Mouse (Mus musculus) monocyte, adult 5-6 weeks (primary cell): ENCODE measurements at regions not wholly inside any gene's neighbourhood (a gene's known extent, or its start where the extent isn't known, plus 50 kb on each side); places are given as distances from the start of the nearest gene placed in this dataset.

ENCODE experiments used
- ATAC-seq: fragments of 153-309, 156-312 bp; replicated peaks from 2 replicates; pipeline ENCODE4 v1.8.0; 2017; ENCODE audit warnings: mild to moderate bottlenecking; ENCODE audit not compliant: low TSS enrichment, insufficient number of reproducible peaks, severe bottlenecking, poor library complexity, low FRiP score

DNA sequence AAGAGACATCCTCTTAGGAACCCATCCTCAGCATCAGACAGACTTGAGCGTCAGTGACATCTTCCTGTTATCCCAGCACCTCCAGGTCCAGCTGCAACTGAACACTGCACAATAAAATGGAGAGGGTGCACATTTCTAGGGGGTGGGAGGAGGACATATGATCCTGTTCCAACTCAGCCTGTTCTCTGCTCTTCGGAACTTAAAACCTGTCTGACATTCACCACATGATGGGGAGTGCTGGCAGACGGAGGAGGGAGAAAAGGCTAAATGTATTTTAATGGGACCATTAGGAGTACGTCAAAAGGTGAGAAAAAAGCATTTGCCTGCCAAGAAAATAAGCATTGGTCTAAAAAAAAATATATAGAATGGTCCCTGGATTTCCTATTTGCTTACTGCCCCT is 212.4 kb upstream of the Jarid2 start:
- no peak for ATAC-seq

DNA sequence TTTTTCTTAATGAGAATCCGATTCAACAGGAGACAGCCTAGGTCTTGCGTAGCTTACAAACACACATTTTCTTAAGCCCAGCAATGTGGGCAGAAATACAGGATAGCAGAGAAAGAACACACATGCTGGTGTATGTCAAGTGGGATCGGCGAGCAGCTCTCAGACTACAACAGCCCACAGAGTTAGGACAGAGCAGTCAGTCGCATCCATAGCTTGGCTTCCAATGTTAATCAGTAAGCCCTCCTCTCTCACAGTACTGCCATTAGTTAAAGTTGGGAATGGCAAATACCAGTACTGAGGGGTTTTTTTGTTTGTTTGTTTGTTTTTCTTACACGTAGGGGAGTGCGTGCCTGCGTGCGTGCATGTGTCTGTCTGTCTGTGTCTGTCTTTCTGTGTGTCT is 212.0 kb upstream of the Jarid2 start:
- ATAC-seq = no peak

DNA sequence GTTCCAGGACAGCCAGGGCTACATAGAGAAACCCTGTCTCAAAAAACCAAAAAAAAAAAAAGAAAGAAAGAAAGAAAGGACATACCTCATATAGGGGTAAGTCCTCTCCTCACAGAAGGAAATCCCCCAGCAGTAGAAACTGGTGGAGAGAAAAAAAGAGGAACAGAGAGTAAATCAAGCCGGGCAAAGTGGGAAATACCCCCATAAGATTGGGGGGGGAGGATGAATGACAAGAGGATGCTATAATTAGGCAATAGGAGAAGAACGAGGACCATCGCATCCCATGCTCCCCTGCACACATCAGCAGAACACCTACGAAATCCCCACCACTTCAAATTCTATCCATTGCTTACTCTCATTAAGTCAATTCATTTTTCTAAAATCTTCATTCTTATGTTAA is 211.1 kb upstream of the Jarid2 start:
- peak; percentile 70 for ATAC-seq

DNA sequence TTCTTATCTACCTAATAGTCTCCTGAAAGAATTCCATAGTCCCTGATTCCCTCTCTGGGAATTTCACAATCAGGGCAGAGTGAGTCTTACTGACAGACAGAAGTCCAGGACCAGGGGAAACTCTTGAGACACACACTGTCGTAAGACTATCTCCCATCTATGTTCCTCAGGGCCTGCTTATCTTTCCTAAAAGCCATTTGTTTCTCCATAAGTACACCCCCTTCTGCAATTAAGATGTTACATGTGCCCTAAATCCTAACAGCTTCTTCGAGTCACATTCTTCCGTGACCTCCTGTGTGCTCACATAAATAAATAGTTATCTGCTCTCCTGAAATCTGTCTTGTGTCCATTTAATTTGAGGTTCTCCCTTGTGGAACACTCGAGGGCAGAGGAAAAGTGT is 205.8 kb upstream of the Jarid2 start:
- no peak for ATAC-seq

DNA sequence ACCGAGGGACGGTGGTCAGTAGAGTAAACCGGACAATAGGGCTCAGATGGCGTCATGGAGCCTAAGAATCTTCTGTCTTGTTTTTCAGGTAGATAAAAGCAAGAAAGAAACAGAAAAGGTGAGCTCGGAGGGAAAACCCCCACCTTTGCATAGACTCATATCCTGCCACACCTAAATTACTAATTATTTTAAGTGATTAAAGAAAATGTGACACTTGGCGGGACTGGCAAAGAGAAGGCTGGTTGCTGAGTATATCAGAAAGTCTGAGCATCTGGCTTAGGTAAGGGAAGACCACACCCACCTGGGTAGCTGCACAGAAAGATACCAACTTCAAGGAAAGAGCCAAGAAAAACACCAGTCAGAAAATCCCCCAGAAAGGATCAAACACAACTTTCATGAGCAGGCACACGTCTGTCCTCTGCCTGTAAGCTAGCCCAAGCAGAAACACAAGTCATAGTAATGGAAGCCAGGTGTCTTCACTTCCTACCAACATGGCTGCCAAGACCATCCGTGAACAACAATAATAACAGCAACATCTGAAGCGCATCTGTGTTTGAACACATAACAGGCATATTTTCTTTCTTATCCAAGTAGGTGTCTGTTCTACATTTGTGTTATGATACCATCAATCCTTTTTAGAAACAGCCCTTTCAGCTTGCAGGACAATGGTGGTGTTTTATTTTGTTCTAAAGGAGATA is 198.3 kb upstream of the Jarid2 start:
- no peak for ATAC-seq

DNA sequence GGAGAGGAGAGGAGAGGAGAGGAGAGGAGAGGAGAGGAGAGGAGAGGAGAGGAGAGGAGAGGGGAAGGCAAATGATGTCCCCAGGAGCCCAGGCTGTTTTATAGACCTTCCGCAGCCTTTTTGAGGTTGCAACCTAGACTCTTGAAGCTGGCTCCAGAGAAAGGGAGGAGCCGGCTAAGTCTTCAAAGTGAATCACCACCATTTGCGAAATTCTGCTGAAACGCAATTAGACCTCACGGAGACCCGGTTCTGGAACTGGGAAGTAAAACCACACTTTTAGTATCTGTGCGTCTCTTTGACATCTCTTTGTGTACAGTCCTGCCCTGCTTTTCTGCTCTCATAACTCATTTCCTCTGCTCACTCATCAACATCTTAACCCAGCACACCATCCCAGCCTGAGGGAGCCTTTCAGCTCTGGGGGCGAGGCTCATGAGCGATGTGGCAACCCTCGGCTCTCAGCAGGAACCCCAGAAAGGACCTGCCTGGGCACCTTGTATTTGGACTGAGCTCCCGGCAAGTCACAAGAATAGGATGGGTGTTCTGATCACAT is 196.6 kb upstream of the Jarid2 start:
- peak; percentile 79 for ATAC-seq

DNA sequence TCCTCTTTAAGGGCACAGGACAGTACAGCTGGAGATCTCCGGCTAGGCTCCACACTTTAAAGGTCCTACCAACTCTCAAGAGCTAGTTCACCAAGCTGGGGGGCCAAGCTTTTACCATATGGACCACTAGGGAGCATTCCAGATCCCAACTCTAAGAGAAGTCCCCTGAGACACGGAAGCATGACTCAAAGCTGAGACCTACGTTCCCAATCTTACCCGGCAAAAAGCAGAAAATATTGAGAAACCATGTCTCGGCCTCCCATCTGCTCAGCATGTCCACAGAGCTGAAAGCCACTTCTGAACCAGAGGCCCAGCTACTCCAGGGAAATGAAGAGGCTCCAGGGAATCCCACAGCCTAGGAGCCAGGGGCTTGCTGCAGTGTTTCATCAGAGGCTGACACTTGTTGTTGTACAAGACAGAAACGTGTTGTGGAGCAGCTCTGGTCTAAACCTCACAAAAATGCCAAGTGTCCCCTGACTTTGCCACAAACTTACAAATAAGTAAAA is 194.6 kb upstream of the Jarid2 start:
- ATAC-seq = no peak

DNA sequence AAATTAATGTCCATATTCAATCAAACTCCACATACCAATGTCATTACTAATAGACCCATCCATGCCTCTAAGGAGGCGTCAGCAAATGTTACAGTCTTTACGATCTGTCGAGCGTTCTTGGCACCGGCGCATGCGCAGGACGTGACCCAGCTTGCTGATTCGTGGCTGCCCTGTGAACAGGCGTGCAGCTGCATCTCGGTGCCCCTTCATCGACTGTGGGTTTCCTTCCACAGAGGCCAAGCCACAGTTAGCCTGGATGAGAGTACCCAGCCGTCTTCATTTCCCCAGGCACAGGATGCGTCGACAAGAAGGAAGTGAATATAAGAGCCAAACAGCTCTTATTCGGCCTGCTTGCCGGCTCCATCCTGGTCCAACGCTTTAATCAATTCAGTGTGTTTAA is 193.8 kb upstream of the Jarid2 start:
- ATAC-seq = peak; percentile 29; the same call in 1 of the 2 replicates

DNA sequence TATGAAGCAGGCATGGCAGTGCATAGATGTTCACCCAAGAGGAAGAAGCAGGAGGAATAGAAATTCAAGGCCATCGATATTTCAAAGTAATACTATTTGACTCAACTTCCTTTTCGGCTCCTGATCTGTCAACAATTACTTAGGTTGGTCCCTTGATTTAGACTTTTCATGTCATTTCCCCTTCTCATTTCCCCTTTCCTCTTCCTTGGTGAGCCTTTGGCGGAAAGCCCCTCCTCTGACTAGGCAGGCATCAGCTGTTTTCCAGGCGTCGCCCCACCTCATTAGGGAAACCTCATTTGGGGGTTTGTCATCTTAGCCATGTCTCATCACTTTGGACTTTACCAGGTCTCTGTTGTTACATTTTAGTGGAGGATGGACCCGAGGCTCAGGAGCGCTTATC is 191.0 kb upstream of the Jarid2 start:
- peak; percentile 28 for ATAC-seq

DNA sequence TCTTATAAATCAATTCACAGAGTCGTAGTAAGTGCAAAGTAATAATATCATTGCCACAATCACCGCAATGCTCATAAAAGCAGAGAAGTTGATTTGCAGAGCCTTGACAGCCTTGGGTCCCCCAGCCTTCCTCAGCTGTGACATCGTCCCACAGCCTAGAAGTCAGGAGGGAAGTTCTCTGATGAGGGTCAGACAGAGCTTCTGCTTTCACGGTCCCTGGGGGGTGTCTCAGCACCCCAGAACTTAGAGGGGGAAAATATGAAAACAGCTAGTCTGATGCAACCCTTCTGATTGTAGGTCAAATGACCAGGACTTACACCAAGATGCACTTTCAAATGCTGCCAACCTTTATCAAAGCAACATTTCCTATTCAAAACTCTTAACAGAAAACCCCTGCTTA is 188.9 kb upstream of the Jarid2 start:
- no peak for ATAC-seq

DNA sequence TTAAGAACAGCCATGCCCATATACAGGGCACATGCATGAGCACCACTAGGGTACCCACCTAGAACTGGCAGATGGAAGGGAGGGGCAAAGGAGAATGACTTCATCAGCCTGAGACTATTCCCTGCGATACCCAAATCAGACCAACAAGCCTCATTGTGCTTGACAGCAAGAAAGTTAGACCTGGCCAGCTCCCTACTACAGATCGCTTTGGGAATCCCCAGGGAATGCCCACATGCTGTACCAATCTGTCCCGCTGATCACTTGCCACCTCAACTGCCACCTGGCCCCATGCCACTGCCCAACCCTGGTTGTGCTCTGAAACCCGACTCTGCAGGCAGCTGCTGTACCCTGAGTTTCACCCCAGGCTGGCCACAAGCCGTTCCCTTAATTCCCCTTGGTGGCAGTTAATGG is 188.0 kb upstream of the Jarid2 start:
- peak; percentile 16; the same call in 1 of the 2 replicates for ATAC-seq

DNA sequence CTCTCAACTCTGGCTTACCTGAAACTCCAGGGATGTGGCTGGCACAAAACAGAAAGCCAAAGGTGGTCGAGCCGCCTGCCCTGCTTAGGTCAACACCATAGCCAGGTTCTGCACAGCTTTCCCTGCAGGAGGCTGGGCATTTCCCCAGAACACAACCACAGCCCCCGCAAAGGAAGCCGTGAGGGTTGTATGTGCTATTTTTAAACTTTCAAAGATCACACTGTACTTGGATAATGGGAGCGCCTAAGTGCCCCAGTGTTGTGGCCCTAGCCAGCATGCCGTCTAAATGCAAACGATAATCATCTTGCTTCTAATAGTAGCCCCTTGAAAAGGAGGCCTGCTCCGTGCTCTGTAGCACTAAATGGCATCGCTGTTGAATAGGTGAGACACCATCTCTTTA is 184.5 kb upstream of the Jarid2 start:
- no peak for ATAC-seq

DNA sequence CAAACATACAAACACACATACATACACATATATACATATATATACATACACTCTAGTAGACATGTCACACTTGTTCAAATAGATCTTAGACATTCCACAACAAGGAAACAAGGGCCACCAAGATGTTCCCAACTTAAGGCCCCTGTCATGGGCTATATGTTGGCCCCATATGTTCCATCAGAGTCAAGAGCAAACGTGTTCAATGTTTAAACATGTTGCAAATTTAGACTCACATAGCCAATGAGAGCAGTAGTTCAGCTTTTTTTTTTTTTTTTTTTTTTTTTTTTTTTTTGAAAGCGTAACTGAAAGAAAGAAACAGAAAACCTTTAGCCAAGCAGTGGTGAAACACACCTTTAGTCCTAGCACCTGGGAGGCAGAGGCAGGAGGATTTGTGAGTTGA is 183.0 kb upstream of the Jarid2 start:
- ATAC-seq = no peak

DNA sequence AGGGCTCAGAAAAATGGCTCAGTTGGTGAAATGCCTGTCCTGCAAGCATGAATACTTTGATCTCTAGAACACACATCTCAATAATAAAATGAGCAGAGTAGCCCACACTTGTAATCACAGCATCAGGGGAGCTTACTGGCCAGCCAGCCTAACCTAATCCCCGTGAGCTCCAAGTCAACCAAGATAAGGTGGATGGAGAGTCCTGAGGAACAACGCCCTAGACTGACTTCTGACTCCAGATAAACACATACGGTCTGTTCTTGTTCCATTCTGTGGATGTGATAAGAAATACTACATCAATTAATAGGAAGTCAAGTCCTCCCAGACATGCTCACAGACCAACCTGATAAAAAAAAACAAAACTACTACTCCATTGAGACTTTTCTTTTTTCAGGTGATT is 180.4 kb upstream of the Jarid2 start:
- ATAC-seq = no peak

DNA sequence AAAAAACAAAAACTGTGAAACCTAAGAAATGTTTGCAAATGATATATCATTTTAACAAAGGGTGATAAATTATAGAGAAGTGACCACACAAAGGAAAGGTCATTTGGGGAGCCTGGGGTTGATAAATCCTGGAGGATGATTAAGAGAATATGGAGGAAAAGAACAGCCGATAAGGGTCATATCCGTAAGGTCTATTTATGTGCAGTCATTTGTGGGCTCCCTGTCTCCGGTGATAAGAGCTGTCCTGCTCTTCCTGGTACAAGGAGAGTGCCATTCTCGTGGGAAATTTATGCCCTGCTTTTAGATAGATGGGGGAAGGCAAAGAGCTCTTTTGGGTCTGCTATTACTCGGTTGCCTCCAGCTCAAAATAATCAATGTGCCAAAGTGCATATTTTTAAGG is 175.9 kb upstream of the Jarid2 start:
- ATAC-seq = no peak

DNA sequence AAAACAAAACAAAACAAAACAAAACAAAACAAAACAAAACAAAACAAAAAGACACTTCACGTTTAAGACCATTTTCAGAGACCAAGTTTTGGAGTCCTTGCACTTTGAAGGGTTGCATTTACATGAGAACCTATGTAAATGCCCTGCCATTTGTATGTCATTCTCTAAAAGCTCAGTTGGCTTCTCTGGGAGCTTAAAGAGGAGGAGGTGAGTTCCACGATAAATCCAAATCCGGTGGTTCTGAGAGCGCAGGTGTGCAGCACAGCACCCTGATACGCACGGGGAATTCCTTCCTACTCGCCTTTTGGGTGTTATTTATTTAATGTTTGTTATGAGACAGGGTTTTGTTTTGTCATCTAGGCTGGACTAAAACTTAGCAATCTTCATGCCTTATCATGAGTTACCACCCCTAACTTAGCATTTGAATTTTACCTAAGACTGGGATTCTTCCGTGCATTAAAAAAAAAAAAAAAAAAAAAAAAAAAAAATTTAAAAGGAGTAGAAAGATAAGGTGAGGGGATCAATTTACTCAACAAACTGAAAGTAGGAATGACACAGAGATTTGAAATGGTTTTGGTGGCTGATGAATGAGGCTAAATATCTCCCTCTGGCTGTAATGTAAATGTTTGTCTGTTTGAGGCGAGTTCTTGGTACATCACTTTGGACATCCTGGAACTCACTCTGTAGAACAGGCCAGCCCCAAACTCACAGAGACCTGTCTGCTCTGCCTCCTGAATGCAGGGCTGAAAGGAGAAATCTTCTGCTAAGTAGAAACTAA is 174.4 kb upstream of the Jarid2 start:
- ATAC-seq = no peak

DNA sequence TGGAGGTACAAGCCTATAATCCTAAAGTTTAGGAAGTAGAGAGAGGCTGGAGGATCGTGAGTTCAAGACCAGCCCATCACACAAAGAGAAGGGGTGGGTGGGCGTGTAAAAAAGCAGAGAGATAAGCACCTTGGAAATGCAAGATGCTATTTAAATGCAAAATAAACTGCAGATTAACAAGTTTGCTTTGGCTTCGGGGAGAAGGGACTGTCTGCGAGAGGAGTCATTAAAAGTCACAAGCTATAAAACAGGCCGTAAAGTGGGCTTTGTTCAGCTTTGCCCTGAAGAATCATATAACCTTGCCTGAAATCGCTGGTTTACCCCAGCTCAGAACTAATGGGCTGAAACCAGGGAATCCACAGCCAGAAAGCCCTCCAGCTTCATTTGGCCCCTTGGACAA is 173.3 kb upstream of the Jarid2 start:
- ATAC-seq = no peak

DNA sequence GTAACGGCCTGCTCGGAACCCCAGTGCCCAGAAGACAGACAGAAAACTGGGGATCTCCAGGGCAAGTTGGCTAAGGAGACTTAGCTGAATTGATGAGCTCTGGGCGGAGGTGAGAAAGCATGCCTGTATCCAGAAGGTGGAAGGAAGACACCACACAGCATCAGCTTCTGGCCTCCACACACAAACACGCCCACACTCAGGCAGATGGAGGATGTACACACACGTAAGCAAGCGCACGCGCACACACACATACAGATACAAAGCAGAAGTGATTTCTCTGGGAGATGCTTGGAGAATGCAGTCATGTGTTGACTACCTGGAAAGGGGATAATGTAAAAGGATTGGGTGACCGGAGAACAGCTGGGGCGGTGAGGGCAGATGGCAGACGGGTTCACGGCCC is 171.2 kb upstream of the Jarid2 start:
- ATAC-seq = no peak

DNA sequence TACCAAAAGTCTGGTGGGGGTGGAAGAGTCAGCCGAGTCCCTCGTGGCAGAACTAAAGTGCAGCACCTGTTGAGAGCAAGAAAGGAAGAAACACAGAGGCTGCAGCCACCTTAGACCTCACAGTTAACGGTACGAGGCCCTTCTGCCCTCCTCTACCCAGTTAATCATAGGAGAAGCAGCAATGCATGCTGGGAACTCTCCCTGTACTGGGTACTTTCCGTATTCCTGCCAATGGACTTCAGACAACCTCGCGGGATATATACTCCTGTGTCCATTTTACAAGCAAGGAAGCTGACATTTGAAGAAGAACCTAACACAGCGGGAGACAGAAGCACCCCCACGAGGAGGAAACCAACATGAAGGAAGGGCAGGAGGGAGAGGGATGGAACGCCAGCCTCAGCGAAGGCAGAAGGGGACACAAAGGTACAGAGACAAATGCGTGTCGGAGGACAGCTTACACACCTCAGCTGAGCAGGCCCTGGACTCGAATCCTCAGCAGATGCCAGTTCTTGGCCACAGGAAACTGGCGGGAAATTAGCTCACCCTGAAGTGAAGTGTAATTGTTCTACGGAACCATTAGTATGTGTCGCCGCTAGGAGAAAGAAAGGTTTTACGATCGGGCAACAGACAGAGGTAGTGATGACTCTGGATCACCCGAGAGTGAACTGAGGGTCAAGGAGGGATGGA is 170.6 kb upstream of the Jarid2 start:
- no peak for ATAC-seq
